Mouse (Mus musculus) hindbrain, embryonic 16.5 days (tissue): ENCODE measurements around the gene Lrriq4. TPM values are rescaled to one million over a fixed set of nuclear protein-coding genes. Genes with fewer than 3 reads are reported as not detected.

Source experiments
- ATAC-seq: fragments of 200-750 bp; cut with Nextera tagmentation; 2 replicates; pipeline ENCODE4 v1.8.0; 2017; ENCODE audit warnings: moderate TSS enrichment, moderate library complexity
- H3K27ac ChIP-seq: fragments of 300-500 bp; sonication (generic); 2 replicates; pipeline ENCODE4 v1.5.1; 2014; ENCODE audit warnings: low read depth, mild to moderate bottlenecking, control low read depth, low read length, moderate library complexity
- H3K27me3 ChIP-seq: fragments of 300-500 bp; sonication (generic); replicated peaks from 2 replicates; pipeline ENCODE4 v1.6.1; 2014; ENCODE audit warnings: low read length; ENCODE audit not compliant: control insufficient read depth, insufficient read depth
- H3K36me3 ChIP-seq: fragments of 300-500 bp; sonication (generic); 2 replicates; pipeline ENCODE4 v1.6.1; 2014; ENCODE audit warnings: mild to moderate bottlenecking, low read length, moderate library complexity, mixed read lengths; ENCODE audit not compliant: control insufficient read depth, insufficient read depth
- H3K4me1 ChIP-seq: fragments of 300-500 bp; sonication (generic); 2 replicates; pipeline ENCODE4 v1.6.1; 2014; ENCODE audit warnings: low read depth, low read length; ENCODE audit not compliant: control insufficient read depth, insufficient read depth
- H3K4me2 ChIP-seq: fragments of 300-500 bp; sonication (generic); 2 replicates; pipeline ENCODE4 v1.6.1; 2014; ENCODE audit warnings: mild to moderate bottlenecking, low read length, control low read depth, moderate library complexity
- H3K4me3 ChIP-seq: fragments of 300-500 bp; sonication (generic); 2 replicates; pipeline ENCODE4 v1.5.1; 2014; ENCODE audit warnings: mild to moderate bottlenecking, low read length, control low read depth, moderate library complexity
- H3K9ac ChIP-seq: fragments of 300-500 bp; sonication (generic); 2 replicates; pipeline ENCODE4 v1.6.1; 2014; ENCODE audit warnings: low read depth, mild to moderate bottlenecking, control low read depth, low read length, moderate library complexity
- H3K9me3 ChIP-seq: fragments of 300-500 bp; sonication (generic); 2 replicates; pipeline ENCODE4 v1.6.1; 2014; ENCODE audit warnings: mild to moderate bottlenecking, low read length, moderate library complexity; ENCODE audit not compliant: control insufficient read depth
- WGBS: fragments of 180-500 bp; shearing (Covaris S2); extraction: QIAGEN DNeasy Blood & Tissue Kit; methylation state at CpG from one replicate; pipeline ENCODE4 v1.1.7; 2014; 5-methylcytosine and 5-hydroxymethylcytosine counted together
- polyA plus RNA-seq: library from polyadenylated mRNA; unstranded; fragments of >200 nt; fragmentation: Nextera tagmentation; extraction: Ambion mirVana; gene quantifications from 2 replicates; pipeline ENCODE4 v1.2.1, GENCODE M21; 2015

The Lrriq4 gene
- polyA plus RNA-seq, 1 experiment from 2014 or later = 0.09 TPM

GRCm38 (mm10) chr3:30602740-30603098 lies 41.6 kb upstream of the Lrriq4 start:
- Histone ChIP-seq H3K9ac (peak overlapping the region; percentile 76), H3K4me1 (peaks cover 14% of the 10 kb centered on the region), H3K9me3 (no peaks in the 10 kb centered on the region), H3K27ac (peak overlapping the region; percentile 98), H3K4me2 (peak overlapping the region; percentile 57), H3K36me3 (peaks cover 11% of the 10 kb centered on the region), H3K27me3 (no peaks in the 10 kb centered on the region), H3K4me3 (peak overlapping the region; percentile 83)
- WGBS = 0% methylated on average over 25 of the region's 27 CpGs
- no peak for ATAC-seq

DNA sequence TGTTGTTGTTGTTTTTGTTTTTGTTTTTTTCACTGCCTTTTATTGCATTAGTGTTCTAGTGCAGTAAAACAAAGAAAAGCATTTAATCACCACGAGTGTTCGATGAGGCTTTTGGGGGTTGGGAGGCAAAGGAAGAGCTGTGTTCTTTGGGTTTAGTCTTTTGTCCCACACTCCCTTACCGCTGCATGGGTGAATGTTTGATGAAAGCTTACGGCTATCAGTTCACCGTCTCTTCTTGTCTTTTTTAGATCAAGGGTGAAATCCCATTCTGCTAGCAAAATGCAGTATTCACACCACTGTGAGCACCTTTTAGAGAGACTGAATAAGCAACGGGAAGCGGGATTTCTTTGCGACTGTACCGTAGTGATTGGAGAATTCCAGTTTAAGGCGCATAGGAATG lies 41.1 kb upstream of the Lrriq4 start:
- peak overlapping the region; percentile 76; the same call in 1 of the 2 replicates for H3K9ac ChIP-seq
- ATAC-seq = no peak
- peaks cover 13% of the 10 kb centered on the region for H3K36me3 ChIP-seq
- peak overlapping the region; percentile 83 for H3K4me3 ChIP-seq
- H3K9me3 ChIP-seq = no peaks in the 10 kb centered on the region
- 33% methylated on average over 10 of the region's 10 CpGs for WGBS
- no peaks in the 10 kb centered on the region for H3K27me3 ChIP-seq
- peaks cover 14% of the 10 kb centered on the region for H3K4me1 ChIP-seq
- peak overlapping the region; percentile 57 for H3K4me2 ChIP-seq
- no peak overlapping the region for H3K27ac ChIP-seq

DNA sequence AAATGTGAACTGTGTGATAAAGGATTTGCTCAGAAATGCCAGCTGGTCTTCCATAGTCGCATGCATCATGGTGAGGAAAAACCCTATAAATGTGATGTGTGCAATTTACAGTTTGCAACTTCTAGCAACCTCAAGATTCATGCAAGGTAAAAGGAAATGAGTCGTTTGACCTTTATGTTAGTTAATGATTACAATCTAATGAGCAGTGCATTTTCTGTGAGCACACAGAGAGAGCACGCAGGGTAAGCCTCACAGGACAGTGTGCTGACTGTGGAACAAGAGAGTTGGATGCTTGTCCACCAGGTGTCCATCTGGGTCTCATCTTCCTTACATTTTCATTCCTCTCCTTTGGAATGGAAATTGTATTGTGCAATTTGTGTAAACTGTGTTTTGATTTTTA lies 35.3 kb upstream of the Lrriq4 start:
- no peak overlapping the region for H3K9ac ChIP-seq
- ATAC-seq = no peak
- H3K36me3 ChIP-seq = peaks cover 39% of the 10 kb centered on the region
- H3K27ac ChIP-seq = no peak overlapping the region
- no peak overlapping the region for H3K4me2 ChIP-seq
- H3K27me3 ChIP-seq = no peaks in the 10 kb centered on the region
- H3K9me3 ChIP-seq = no peaks in the 10 kb centered on the region
- H3K4me1 ChIP-seq = peaks cover 6% of the 10 kb centered on the region; the same call in 1 of the 2 replicates
- H3K4me3 ChIP-seq = no peak overlapping the region
- WGBS = 91% methylated on average over 3 of the region's 3 CpGs

GRCm38 (mm10) chr3:30610930-30611329 lies 33.4 kb upstream of the Lrriq4 start:
- no peak for ATAC-seq
- 94% methylated on average over 4 of the region's 4 CpGs for WGBS
- peaks cover 44% of the 10 kb centered on the region for H3K36me3 ChIP-seq

GRCm38 (mm10) chr3:30620132-30620531 lies 24.2 kb upstream of the Lrriq4 start:
- no peaks in the 10 kb centered on the region for H3K9me3 ChIP-seq
- ATAC-seq = no peak
- no peaks in the 10 kb centered on the region for H3K27me3 ChIP-seq
- no peak overlapping the region for H3K4me3 ChIP-seq
- no peaks in the 10 kb centered on the region for H3K4me1 ChIP-seq
- H3K9ac ChIP-seq = no peak overlapping the region
- no peak overlapping the region for H3K27ac ChIP-seq
- no peak overlapping the region for H3K4me2 ChIP-seq
- 89% methylated on average over 8 of the region's 8 CpGs for WGBS
- peaks cover 17% of the 10 kb centered on the region for H3K36me3 ChIP-seq

More at GRCm38 (mm10) chr3:30610930-30611329, 33.4 kb upstream of the Lrriq4 start:
- Histone ChIP-seq H3K9me3 (no peaks in the 10 kb centered on the region), H3K9ac (no peak overlapping the region), H3K4me3 (no peak overlapping the region), H3K27me3 (no peaks in the 10 kb centered on the region), H3K27ac (no peak overlapping the region), H3K4me2 (no peak overlapping the region), H3K4me1 (no peaks in the 10 kb centered on the region)

- WGBS = 66% methylated on average over 3 of the region's 3 CpGs
- Histone ChIP-seq H3K4me3 (no peak overlapping the region), H3K4me1 (no peaks in the 10 kb centered on the region), H3K9ac (no peak overlapping the region), H3K4me2 (no peak overlapping the region), H3K27me3 (no peaks in the 10 kb centered on the region), H3K36me3 (no peaks in the 10 kb centered on the region), H3K9me3 (no peaks in the 10 kb centered on the region), H3K27ac (no peak overlapping the region)
- ATAC-seq = no peak
These were observed 10.6 kb upstream of the Lrriq4 start for GRCm38 (mm10) chr3:30633681-30634080.

GRCm38 (mm10) chr3:30635629-30636028 lies 8.7 kb upstream of the Lrriq4 start:
- Histone ChIP-seq H3K9ac (no peak overlapping the region), H3K9me3 (no peaks in the 10 kb centered on the region), H3K27me3 (no peaks in the 10 kb centered on the region), H3K36me3 (no peaks in the 10 kb centered on the region), H3K4me2 (no peak overlapping the region), H3K4me1 (no peaks in the 10 kb centered on the region), H3K4me3 (no peak overlapping the region), H3K27ac (no peak overlapping the region)
- WGBS = 82% methylated on average over 4 of the region's 4 CpGs
- ATAC-seq = no peak

- Histone ChIP-seq H3K4me2 (no peak overlapping the region), H3K36me3 (no peaks in the 10 kb centered on the region), H3K4me1 (peaks cover 10% of the 10 kb centered on the region), H3K27me3 (peaks cover 6% of the 10 kb centered on the region), H3K27ac (no peak overlapping the region), H3K9me3 (no peaks in the 10 kb centered on the region), H3K9ac (no peak overlapping the region), H3K4me3 (no peak overlapping the region)
- no peak for ATAC-seq
- 55% methylated on average over 8 of the region's 8 CpGs for WGBS
These were observed 2.5 kb downstream of the Lrriq4 start for GRCm38 (mm10) chr3:30646761-30647160.

DNA sequence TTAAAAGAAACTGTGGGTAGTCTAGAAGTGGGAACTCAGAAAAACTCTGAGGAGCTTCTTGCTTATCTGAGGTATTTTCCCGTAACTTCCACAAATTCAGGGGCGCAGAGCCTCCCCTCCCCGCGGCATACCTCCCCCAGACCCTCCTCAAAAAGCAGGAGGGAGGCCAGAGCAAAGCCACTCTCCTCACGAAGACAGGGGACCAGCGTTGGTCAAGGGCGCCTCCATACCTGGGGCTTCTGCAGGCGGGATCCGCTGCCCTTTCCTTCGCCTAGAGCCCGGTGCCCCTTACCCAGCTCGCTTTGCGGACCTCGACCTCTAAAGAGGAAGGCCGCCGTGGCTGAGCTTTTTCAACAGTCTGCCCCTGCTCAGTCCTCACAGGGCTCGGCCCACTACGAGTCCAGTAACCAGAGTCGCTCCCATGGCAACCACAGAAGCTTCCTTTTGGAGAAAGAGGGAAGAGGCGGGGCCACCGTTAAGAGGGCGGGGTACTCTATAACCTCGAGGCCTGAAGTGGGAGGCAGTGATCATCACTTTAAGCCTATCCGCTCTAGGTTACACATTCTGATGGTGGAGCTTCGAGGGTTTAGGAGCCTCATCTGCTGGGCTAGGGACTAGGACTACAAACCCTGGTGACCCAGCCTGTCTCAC lies 3.3 kb downstream of the Lrriq4 start, which contains the start of gene Lrrc34:
TSS of gene Lrrc34 (minus strand) at position 430 of the 651 bp plus-strand sequence.
- WGBS = 3% methylated on average over 25 of the region's 25 CpGs
- H3K4me2 ChIP-seq = peak within 1 kb of the TSS; percentile 58
- peak; percentile 90 for ATAC-seq
- peaks cover 7% of the 10 kb centered on the region for H3K27me3 ChIP-seq
- no peak within 1 kb of the TSS for H3K27ac ChIP-seq
- peak within 1 kb of the TSS; percentile 36 for H3K4me3 ChIP-seq
- no peaks in the 10 kb centered on the region for H3K9me3 ChIP-seq
- H3K4me1 ChIP-seq = peaks cover 10% of the 10 kb centered on the region
- H3K36me3 ChIP-seq = no peaks in the 10 kb centered on the region
- H3K9ac ChIP-seq = peak within 1 kb of the TSS; percentile 46
